ENCODE assay signal across 18 mouse cellular contexts in the genomic region with DNA sequence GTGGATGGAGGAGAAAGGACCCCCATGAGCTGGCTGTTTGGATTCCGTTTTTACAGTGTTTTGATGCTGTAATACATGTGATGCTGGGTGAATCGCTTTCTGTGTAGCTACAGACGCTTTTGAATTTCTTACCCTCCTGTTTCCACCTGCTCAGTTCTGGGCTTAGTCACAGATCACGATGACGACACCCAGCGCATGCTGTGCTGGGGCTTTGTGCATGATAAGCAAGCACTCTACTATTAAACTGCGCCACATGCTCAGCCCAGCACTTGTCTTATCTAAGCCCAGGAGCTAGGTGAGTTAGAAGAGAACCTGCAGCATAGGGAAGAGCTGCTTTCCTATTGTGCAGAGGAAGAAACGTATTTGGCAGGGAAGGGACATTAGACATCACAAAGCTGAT. TPM values are rescaled to one million over a fixed set of nuclear protein-coding genes. Genes with fewer than 3 reads are reported as not detected.
A peak's percentile ranks its signal among the peaks of the same experiment; 100 is the strongest.
DNase-seq lines count a peak whose midpoint lies in the region; ATAC-seq lines count a peak whose summit lies in the region.
"Had no signal": no experiment of that assay in that cellular context is flagged by ENCODE, and none has a peak within 500 bp of the region (broad histone marks: within the 10 kb centered on the region; RNA-seq: fewer than 3 reads in every experiment).

No protein-coding gene starts in this region.

- no peaks in the 10 kb centered on the region for H3K36me3 ChIP-seq in forebrain, embryonic 16.5 days (ENCODE audit: control insufficient read depth, insufficient read depth)
- H3K36me3 ChIP-seq: embryonic facial prominence, embryonic 13.5 days; lung, embryonic 15.5 days had no signal

- DNase-seq in layer of hippocampus, adult 11-12 months (ENCODE audit: low spot score), result peak; percentile 62
- DNase-seq in layer of hippocampus, postnatal 10 days (ENCODE audit: low spot score in 2 of 2), result no peak
- peak; percentile 94 for DNase-seq in brain, adult 2 months (ENCODE audit: low read depth, low spot score)
- peak; percentile 58 for DNase-seq in cerebellum, adult 9-10 months
- peak; percentile 50 to 77 for DNase-seq in left cerebral cortex, postnatal 25 days (ENCODE audit: low spot score in 2 of 2)
- no peak for DNase-seq in adrenal gland, postnatal 14 days
- no peak for DNase-seq in neural tube, embryonic 10.5 days (ENCODE audit: extremely low spot score, low spot score)
- DNase-seq: adrenal gland, adult 2 months; heart, adult 18-20 months; heart, postnatal 36 days; kidney, postnatal 36 days; liver; spleen, adult 18-20 months had no signal

- H3K27me3 ChIP-seq in forebrain, embryonic 16.5 days (replicated peaks; ENCODE audit: control insufficient read depth, insufficient read depth, low read length), result no peaks in the 10 kb centered on the region
- H3K27me3 ChIP-seq: embryonic facial prominence, embryonic 13.5 days; lung, embryonic 15.5 days had no signal

- H3K4me1 ChIP-seq in forebrain, embryonic 16.5 days (replicated peaks; ENCODE audit: control insufficient read depth, insufficient read depth, low read length), result no peaks in the 10 kb centered on the region
- H3K4me1 ChIP-seq: embryonic facial prominence, embryonic 13.5 days; lung, embryonic 15.5 days; megakaryocyte, embryonic 14.5 days had no signal

- WGBS in forebrain, embryonic 16.5 days, result 79% methylated on average over 8 of the region's 8 CpGs

- H3K4me3 ChIP-seq in forebrain, embryonic 16.5 days (replicated peaks; ENCODE audit: low read length), result no peak overlapping the region
- H3K4me3 ChIP-seq: embryonic facial prominence, embryonic 13.5 days; lung, embryonic 15.5 days; megakaryocyte, embryonic 14.5 days had no signal

- H3K9me3 ChIP-seq in forebrain, embryonic 16.5 days (ENCODE audit: control insufficient read depth, low read length), result no peaks in the 10 kb centered on the region
- H3K9me3 ChIP-seq: embryonic facial prominence, embryonic 13.5 days; lung, embryonic 15.5 days; megakaryocyte, embryonic 14.5 days had no signal

- intact Hi-C loops in left cerebral cortex, postnatal 25 days (cut with DNase I), result no loop called here

- H3K9ac ChIP-seq in forebrain, embryonic 16.5 days (replicated peaks; ENCODE audit: low read depth, low read length), result no peak overlapping the region
- H3K9ac ChIP-seq: embryonic facial prominence, embryonic 13.5 days; lung, embryonic 15.5 days had no signal

- ATAC-seq in forebrain, embryonic 16.5 days, result no peak

- H3K4me2 ChIP-seq in forebrain, embryonic 16.5 days (ENCODE audit: low read length), result no peak overlapping the region
- H3K4me2 ChIP-seq: embryonic facial prominence, embryonic 13.5 days; lung, embryonic 15.5 days had no signal

- H3K27ac ChIP-seq in forebrain, embryonic 16.5 days (ENCODE audit: low read length), result no peak overlapping the region
- H3K27ac ChIP-seq: embryonic facial prominence, embryonic 13.5 days; lung, embryonic 15.5 days had no signal

RNA-seq across cellular contexts. Expression of a gene that starts 58.0 kb away (rescaled TPM):
- total RNA-seq in layer of hippocampus, postnatal 10 days (2021), result 1 to 10 TPM; 1.4 to 1.7 TPM
- 1 to 10 TPM; 1.0 to 1.7 TPM for total RNA-seq in left cerebral cortex, postnatal 25 days (2021)
- total RNA-seq in adrenal gland, postnatal 14 days (2021), result 0.38 and 0.44 TPM in 2 replicates
- 0.41 and 0.56 TPM in 2 replicates for polyA plus RNA-seq in forebrain, embryonic 16.5 days (2015; fragmentation: Nextera tagmentation; extraction: Ambion mirVana)
- total RNA-seq: adrenal gland, adult 2 months; heart, adult 18-20 months; heart, postnatal 36 days had no signal
- polyA plus RNA-seq: adrenal gland, adult 2 months; intestine, embryonic 14.5 days; lung, embryonic 15.5 days had no signal

RNA-seq across cellular contexts. Expression of a gene that starts 58.3 kb away (rescaled TPM):
- 100 to 1,000 TPM; 271 to 281 TPM for total RNA-seq in layer of hippocampus, postnatal 10 days (2021)
- 100 to 1,000 TPM; 262 to 285 TPM for total RNA-seq in left cerebral cortex, postnatal 25 days (2021)
- 1.4 TPM in 2 replicates for total RNA-seq in adrenal gland, postnatal 14 days (2021)
- 138 and 163 TPM in 2 replicates for polyA plus RNA-seq in forebrain, embryonic 16.5 days (2015; fragmentation: Nextera tagmentation; extraction: Ambion mirVana)
- total RNA-seq: heart, adult 18-20 months; heart, postnatal 36 days had no signal

Comparison
In these comparisons a context has a peak if more than half of its experiments do, and no peak if none do; other contexts are left out.
1. DNase-seq: peak in layer of hippocampus, adult 11-12 months (single experiment), brain, adult 2 months (single experiment), cerebellum, adult 9-10 months (single experiment) and left cerebral cortex, postnatal 25 days (2 of 2); none in layer of hippocampus, postnatal 10 days (0 of 2), adrenal gland, postnatal 14 days (single experiment) and neural tube, embryonic 10.5 days (single experiment).
2. RNA of a gene that starts 58.3 kb away (total RNA-seq): 262 to 285 TPM in left cerebral cortex, postnatal 25 days and 271 to 281 TPM in layer of hippocampus, postnatal 10 days; 1.4 TPM in adrenal gland, postnatal 14 days; every median in the first group is over 100 times any median in the second.